Mouse (Mus musculus) olfactory bulb, adult 2 months (tissue): Measurements from ENCODE around the gene Ap2s1. TPM values are rescaled to one million over a fixed set of nuclear protein-coding genes. Genes with fewer than 3 reads are reported as not detected.
A peak's percentile ranks its signal among the peaks of the same experiment; 100 is the strongest.

Source experiments
- H3K27ac ChIP-seq: fragments of 200-500 bp; 2 replicates; pipeline ENCODE4 v1.5.1; 2012; ENCODE audit warnings: low read depth, low read length; ENCODE audit not compliant: insufficient read depth
- H3K4me1 ChIP-seq: fragments of 200-500 bp; 2 replicates; pipeline ENCODE4 v1.6.1; 2012; ENCODE audit warnings: low read length; ENCODE audit not compliant: control insufficient read depth, insufficient read depth
- H3K4me3 ChIP-seq: fragments of 200-500 bp; 2 replicates; pipeline ENCODE4 v1.5.1; 2012; ENCODE audit warnings: mild to moderate bottlenecking, low read depth, low read length, moderate library complexity; ENCODE audit not compliant: insufficient read depth
- CTCF ChIP-seq: fragments of 200-500 bp; IDR thresholded peaks from 2 replicates; pipeline ENCODE4 v1.5.1; 2012; ENCODE audit warnings: low read depth, mild to moderate bottlenecking, low read length, moderate library complexity; ENCODE audit not compliant: insufficient read depth
- POLR2A ChIP-seq: fragments of 200-500 bp; IDR thresholded peaks from 2 replicates; pipeline ENCODE4 v1.6.1; 2012; ENCODE audit warnings: mild to moderate bottlenecking, low read depth, low read length, moderate library complexity; ENCODE audit not compliant: insufficient read depth
- WGBS: fragments of 180-500 bp; shearing (Covaris S2); methylation state at CpG from one replicate; pipeline ENCODE4 v1.1.7; 2018; 5-methylcytosine and 5-hydroxymethylcytosine counted together
- polyA plus RNA-seq: library from polyadenylated mRNA; stranded (reverse); fragments of >200 nt; gene quantifications from 2 replicates; pipeline ENCODE4 v1.2.4, GENCODE M21; 2012; ENCODE audit warnings: low replicate concordance; ENCODE audit not compliant: missing spikeins, insufficient read depth, insufficient read length

Gene Ap2s1
- polyA plus RNA-seq, 1 experiment = not detected

DNA sequence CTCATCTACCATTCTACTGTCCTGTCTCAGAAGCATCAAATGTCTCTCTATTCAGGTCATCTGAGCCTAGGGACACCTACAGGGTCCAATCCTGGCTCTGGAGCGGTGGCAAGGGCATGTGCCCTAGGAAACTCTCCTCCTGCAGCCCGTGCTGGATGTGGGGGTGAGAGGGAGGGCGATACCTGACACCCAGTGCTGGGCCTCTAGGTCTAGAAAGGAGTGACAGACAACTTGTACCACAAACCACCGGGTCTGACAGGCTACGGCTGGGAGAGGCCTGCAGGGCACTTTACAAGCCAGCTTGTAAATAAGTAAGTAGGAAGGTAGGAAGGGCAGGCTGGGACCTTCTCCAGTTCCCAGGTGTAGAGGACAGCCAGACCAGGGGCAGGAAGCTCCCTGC, 37.7 kb downstream of the Ap2s1 start:
- TF ChIP-seq POLR2A = no peak
- no peak for TF ChIP-seq CTCF
- 70% methylated on average over 5 of the region's 5 CpGs for WGBS
- peaks cover under 1% of the 10 kb centered on the region; the same call in 1 of the 2 replicates for H3K4me1 ChIP-seq

DNA sequence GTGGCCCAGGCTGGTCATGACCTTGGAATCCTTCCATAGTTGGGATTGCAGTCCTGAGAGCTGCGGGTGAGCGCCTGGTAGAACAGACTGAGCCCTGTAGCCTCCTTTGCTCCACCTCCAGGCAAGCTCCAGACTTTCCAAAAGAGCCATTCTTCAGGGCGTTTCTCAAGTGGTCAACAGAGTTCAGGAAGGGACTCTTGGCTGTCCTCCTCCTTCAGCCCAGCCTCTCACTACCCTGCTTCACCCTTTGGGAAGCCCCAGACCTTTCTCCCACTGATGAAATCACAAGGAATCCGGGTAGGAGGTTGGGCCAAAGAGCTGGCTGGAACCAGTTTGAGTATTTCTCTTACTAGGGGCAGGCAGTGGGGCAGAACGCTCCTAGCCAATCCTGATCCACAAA, 41.9 kb downstream of the Ap2s1 start:
- H3K27ac ChIP-seq = no peak overlapping the region
- no peak overlapping the region for H3K4me3 ChIP-seq
- H3K4me1 ChIP-seq = peaks cover 22% of the 10 kb centered on the region
- WGBS = 69% methylated on average over 5 of the region's 5 CpGs
- TF ChIP-seq POLR2A = no peak
- no peak for TF ChIP-seq CTCF

More for the DNA sequence above, 37.7 kb downstream of the Ap2s1 start:
- H3K27ac ChIP-seq = no peak overlapping the region
- H3K4me3 ChIP-seq = no peak overlapping the region

GRCm38 (mm10) chr7:16780825-16781554, 42.8 kb downstream of the Ap2s1 start, which contains the start of gene Slc1a5:
TSS of gene Slc1a5 (plus strand) at chr7:16781340.
- H3K27ac ChIP-seq = no peak within 1 kb of the TSS

GRCm38 (mm10) chr7:16781555-16781815, 43.3 kb downstream of the Ap2s1 start:
- Histone ChIP-seq H3K4me3 (peak overlapping the region; percentile 50), H3K4me1 (peaks cover 22% of the 10 kb centered on the region), H3K27ac (no peak overlapping the region)
- WGBS = 1% methylated on average over 10 of the region's 10 CpGs
- TF ChIP-seq POLR2A = no peak
- TF ChIP-seq CTCF = no peak

More at GRCm38 (mm10) chr7:16780825-16781554, 42.8 kb downstream of the Ap2s1 start, which contains the start of gene Slc1a5:
- TF ChIP-seq CTCF (no peak), POLR2A (peak; percentile 47)
- H3K4me3 ChIP-seq = peak within 1 kb of the TSS; percentile 50
- H3K4me1 ChIP-seq = peaks cover 22% of the 10 kb centered on the region
- WGBS = 3% methylated on average over 34 of the region's 34 CpGs

DNA sequence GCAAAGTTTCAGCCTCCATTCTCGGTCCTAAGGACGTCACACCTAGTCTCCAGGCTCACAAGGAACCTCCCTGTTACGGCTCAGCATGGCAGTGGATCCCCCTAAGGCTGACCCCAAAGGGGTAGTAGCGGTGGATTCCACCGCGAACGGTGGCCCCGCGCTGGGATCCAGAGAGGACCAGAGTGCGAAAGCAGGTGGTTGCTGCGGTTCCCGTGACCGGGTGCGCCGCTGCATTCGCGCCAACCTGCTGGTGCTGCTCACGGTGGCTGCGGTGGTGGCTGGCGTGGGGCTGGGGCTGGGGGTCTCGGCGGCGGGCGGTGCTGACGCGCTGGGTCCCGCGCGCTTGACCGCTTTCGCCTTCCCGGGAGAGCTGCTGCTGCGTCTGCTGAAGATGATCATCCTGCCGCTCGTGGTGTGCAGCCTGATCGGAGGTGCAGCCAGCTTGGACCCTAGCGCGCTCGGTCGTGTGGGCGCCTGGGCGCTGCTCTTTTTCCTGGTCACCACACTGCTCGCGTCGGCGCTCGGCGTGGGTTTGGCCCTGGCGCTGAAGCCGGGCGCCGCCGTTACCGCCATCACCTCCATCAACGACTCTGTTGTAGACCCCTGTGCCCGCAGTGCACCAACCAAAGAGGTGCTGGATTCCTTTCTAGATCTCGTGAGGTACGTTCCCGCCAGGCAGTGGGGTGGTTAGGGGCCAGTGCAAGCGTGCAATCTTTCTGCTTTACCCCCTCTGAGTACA, 43.8 kb downstream of the Ap2s1 start:
- H3K4me3 ChIP-seq = peak overlapping the region; percentile 50
- 2% methylated on average over 60 of the region's 60 CpGs for WGBS
- TF ChIP-seq POLR2A (no peak), CTCF (no peak)
- H3K4me1 ChIP-seq = peaks cover 22% of the 10 kb centered on the region
- H3K27ac ChIP-seq = no peak overlapping the region

DNA sequence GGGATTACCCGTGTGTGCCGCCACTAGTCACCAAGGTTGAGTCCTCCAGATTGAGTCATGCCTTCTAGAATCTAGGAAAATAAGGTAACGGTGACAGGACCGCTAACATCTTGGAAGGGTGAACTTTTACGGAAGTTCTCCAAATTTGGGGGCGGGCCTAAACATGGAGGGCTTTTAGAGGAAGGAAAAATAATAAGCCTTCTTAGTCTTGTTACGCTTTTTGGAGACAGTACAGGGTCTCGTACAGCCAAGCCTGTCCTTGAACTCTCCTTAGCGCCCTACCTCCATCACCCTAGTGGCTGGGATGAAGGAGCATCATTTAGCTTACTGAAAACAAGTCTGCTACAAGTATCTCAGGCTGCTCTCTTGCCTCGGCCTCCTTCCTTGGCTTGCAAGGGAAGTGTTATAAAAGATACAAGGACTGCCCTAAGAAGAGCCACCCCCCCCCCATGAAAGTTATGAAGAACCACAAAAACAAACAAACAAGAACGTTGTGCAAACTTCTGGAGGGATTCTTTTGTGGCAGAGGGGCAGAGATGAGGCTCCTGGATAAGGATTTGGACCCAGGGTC, 44.4 kb downstream of the Ap2s1 start:
- Histone ChIP-seq H3K27ac (no peak overlapping the region), H3K4me1 (peaks cover 22% of the 10 kb centered on the region), H3K4me3 (peak overlapping the region; percentile 50)
- WGBS = 55% methylated on average over 11 of the region's 11 CpGs
- no peak for TF ChIP-seq POLR2A
- no peak for TF ChIP-seq CTCF

DNA sequence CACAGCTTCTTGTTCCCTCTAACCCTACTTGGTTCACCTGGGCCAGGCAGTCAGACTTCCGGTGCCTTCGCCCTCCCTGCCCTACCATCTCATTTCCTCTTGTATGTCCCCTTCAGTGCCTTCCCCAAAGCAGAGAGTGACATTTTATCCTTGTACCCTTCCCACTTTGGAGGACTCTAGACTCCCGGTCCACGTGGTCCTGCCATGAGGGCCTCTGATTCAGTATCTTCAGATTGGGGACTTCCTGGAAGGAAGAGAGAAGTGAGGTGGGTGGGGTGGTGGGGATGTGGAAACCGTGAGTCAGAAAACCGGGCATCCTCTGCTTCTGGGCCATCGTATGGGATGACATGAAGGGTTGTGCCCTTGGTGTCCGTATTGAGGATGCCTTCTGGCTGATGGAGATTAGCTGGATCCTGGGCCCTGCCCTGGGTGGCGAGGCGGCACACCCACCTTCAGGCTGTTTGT, 45.0 kb downstream of the Ap2s1 start:
- no peak for TF ChIP-seq CTCF
- TF ChIP-seq POLR2A = no peak
- Histone ChIP-seq H3K27ac (no peak overlapping the region), H3K4me3 (0 out of 2 replicates have a peak overlapping the region, but pooled peaks have one; percentile 2), H3K4me1 (peaks cover 22% of the 10 kb centered on the region)
- WGBS = 69% methylated on average over 10 of the region's 10 CpGs

DNA sequence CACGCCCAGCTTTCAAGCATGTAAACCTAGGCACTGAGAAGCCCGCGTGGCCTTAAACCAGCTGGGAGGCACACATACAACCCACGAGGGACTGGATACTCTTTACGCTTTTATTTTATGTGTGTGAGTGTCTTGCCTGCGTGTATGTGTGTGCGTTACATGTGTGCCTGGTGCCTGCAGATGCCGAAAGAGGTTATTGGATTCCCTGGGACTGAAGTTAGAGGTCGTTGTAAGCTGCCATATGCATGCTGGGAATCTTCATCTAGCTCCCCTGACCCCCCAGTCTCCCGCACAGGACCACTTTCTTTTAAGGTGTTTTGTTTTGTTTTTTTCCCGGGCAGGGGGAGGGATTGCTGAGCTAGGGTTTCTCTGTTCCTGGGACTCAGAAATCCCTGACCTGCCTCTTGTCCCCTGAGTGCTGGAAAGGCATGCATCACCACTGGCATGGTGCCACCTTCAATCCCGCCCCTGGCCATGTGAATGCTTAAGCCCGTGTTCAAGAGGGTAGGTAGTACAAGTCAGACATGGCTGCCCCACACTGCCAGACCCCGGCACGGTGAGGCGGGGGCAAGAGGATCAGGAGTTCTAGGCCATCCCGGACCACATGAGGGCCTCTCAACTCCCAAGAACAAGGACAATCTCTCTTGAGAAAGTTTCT, 45.7 kb downstream of the Ap2s1 start:
- H3K4me3 ChIP-seq = 0 out of 2 replicates have a peak overlapping the region, but pooled peaks have one; percentile 2
- H3K27ac ChIP-seq = no peak overlapping the region
- 70% methylated on average over 17 of the region's 17 CpGs for WGBS
- no peak for TF ChIP-seq POLR2A
- TF ChIP-seq CTCF = no peak
- H3K4me1 ChIP-seq = peaks cover 22% of the 10 kb centered on the region
